Mouse (Mus musculus) bone marrow, adult 2 months (tissue): ENCODE data around the gene Slc5a2.

Source experiments
- CTCF ChIP-seq: fragments of 200-500 bp; IDR thresholded peaks from 2 replicates; pipeline ENCODE4 v1.5.1; 2011; ENCODE audit warnings: low read length, control low read depth; ENCODE audit not compliant: control insufficient read depth, insufficient read depth
- POLR2A ChIP-seq: fragments of 200-500 bp; IDR thresholded peaks from 2 replicates; pipeline ENCODE4 v1.6.1; 2011; ENCODE audit warnings: low read depth, mild to moderate bottlenecking, control low read depth, low read length, borderline replicate concordance; ENCODE audit not compliant: control insufficient read depth

DNA sequence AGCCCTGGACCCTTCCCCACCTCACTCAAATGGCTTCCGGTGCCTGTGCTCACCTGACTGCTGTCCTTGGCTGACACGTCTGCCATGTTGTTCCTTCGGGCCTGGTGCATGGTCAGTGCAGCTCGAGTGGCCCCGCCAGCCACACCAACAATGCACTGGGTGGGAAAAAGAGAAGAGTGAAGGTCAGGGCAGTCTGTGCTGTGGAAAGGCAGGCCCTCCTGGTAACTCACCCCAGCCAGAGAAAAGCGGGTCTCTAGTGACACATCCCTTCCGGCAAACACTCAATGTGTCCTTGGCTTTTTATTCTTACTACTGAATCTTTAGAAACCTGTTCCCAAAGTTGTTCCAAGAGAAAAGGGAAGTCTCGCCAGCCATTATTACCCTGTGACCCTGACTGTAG is 19.6 kb downstream of the Slc5a2 start:
- TF ChIP-seq CTCF (no peak), POLR2A (no peak)
